Mouse (Mus musculus) kidney, adult 8-10 months (tissue): ENCODE results near the gene Efhc1.
"Not testable (repeated sequence)": the region's sequence is repeated elsewhere in the genome, so short reads cannot be mapped to it uniquely, and the experiment has no call there.

Experiments used
- DNase-seq, 2 experiments: peaks; one replicate each; pipeline ENCODE4 v3.0.0; 2022

Gene Efhc1

GRCm38 (mm10) chr1:20951300-20951763 is at the start of gene Efhc1:
Gene Efhc1 (plus strand): TSS chr1:20951626.
- peak; percentile 88 for DNase-seq

- no peak for DNase-seq
Observed at GRCm38 (mm10) chr1:20905501-20906127, 45.8 kb upstream of the Efhc1 start.

GRCm38 (mm10) chr1:20906128-20906515 is 45.3 kb upstream of the Efhc1 start:
- DNase-seq = no peak

- DNase-seq = no peak
Observed at GRCm38 (mm10) chr1:20908541-20908940, 42.9 kb upstream of the Efhc1 start.

- no peak for DNase-seq
Observed at GRCm38 (mm10) chr1:20912115-20912514, 39.3 kb upstream of the Efhc1 start.

- no peak for DNase-seq
Observed at GRCm38 (mm10) chr1:20912527-20913171, 38.8 kb upstream of the Efhc1 start.

- DNase-seq = no peak
Observed at GRCm38 (mm10) chr1:20914769-20915168, 36.7 kb upstream of the Efhc1 start.

GRCm38 (mm10) chr1:20915608-20916007 is 35.8 kb upstream of the Efhc1 start:
- no peak for DNase-seq

GRCm38 (mm10) chr1:20917496-20918050 is 33.9 kb upstream of the Efhc1 start:
- DNase-seq = no peak

- no peak for DNase-seq
Observed at GRCm38 (mm10) chr1:20919728-20920127, 31.7 kb upstream of the Efhc1 start.

- DNase-seq = no peak
Observed at GRCm38 (mm10) chr1:20921081-20921528, 30.3 kb upstream of the Efhc1 start.

- DNase-seq = peak in 1 of 2 experiments; percentile 8
Observed at GRCm38 (mm10) chr1:20922612-20923399, 28.6 kb upstream of the Efhc1 start.

GRCm38 (mm10) chr1:20925324-20925723 is 26.1 kb upstream of the Efhc1 start:
- not testable (repeated sequence) for DNase-seq

- DNase-seq = no peak
Observed at GRCm38 (mm10) chr1:20925926-20926325, 25.5 kb upstream of the Efhc1 start.

GRCm38 (mm10) chr1:20926376-20926775 is 25.1 kb upstream of the Efhc1 start:
- no peak for DNase-seq

GRCm38 (mm10) chr1:20928487-20928886 is 22.9 kb upstream of the Efhc1 start:
- no peak for DNase-seq

- peak; percentile 28 to 62 for DNase-seq
Observed at GRCm38 (mm10) chr1:20933457-20933856, 18.0 kb upstream of the Efhc1 start.

- no peak for DNase-seq
Observed at GRCm38 (mm10) chr1:20935106-20935505, 16.3 kb upstream of the Efhc1 start.

- peak; percentile 44 to 64 for DNase-seq
Observed at GRCm38 (mm10) chr1:20939046-20939445, 12.4 kb upstream of the Efhc1 start.

- DNase-seq = peak; percentile 36 to 46
Observed at GRCm38 (mm10) chr1:20940151-20940550, 11.3 kb upstream of the Efhc1 start.

GRCm38 (mm10) chr1:20941322-20941721 is 10.1 kb upstream of the Efhc1 start:
- DNase-seq = no peak

GRCm38 (mm10) chr1:20941857-20942256 is 9.6 kb upstream of the Efhc1 start:
- DNase-seq = no peak

GRCm38 (mm10) chr1:20943016-20943415 is 8.4 kb upstream of the Efhc1 start:
- DNase-seq = no peak
